Mouse (Mus musculus) E14TG2a.4 (cell line): Measurements from ENCODE around the gene Lpin2.
A peak's percentile ranks its signal among the peaks of the same experiment; 100 is the strongest.

ENCODE experiments used
- H3K27me3 ChIP-seq: 2 replicates; pipeline ENCODE4 v1.6.1; 2014; ENCODE audit warnings: low read length, control low read depth; ENCODE audit not compliant: insufficient read depth
- H3K36me3 ChIP-seq: 2 replicates; pipeline ENCODE4 v1.6.1; 2014; ENCODE audit warnings: low read length, control low read depth; ENCODE audit not compliant: insufficient read depth
- H3K4me1 ChIP-seq: replicated peaks from 2 replicates; pipeline ENCODE4 v1.6.1; 2014; ENCODE audit warnings: low read depth, low read length, control low read depth
- H3K4me3 ChIP-seq: replicated peaks from 2 replicates; pipeline ENCODE4 v1.5.1; 2014; ENCODE audit warnings: mild to moderate bottlenecking, low read length
- H3K9me3 ChIP-seq: 2 replicates; pipeline ENCODE4 v1.6.1; 2014; ENCODE audit warnings: low read length, control low read depth
- CTCF ChIP-seq: conservative IDR thresholded peaks from 2 replicates; pipeline ENCODE4 v1.5.1; 2014; ENCODE audit warnings: low read length
- NANOG ChIP-seq: IDR thresholded peaks from 2 replicates; pipeline ENCODE4 v1.6.1; 2014; ENCODE audit warnings: borderline replicate concordance, low read length, mixed read lengths
- POU5F1 ChIP-seq: IDR thresholded peaks from 2 replicates; pipeline ENCODE4 v1.6.1; 2014; ENCODE audit warnings: low read length, borderline replicate concordance

Lpin2 gene

GRCm38 (mm10) chr17:71253391-71253790 is 71.0 kb downstream of the Lpin2 start:
- TF ChIP-seq CTCF (no peak), NANOG (no peak), POU5F1 (no peak)
- no peaks in the 10 kb centered on the region for H3K27me3 ChIP-seq
- H3K4me3 ChIP-seq, result no peak overlapping the region
- peaks cover 38% of the 10 kb centered on the region for H3K4me1 ChIP-seq
- H3K36me3 ChIP-seq, result no peaks in the 10 kb centered on the region
- no peaks in the 10 kb centered on the region for H3K9me3 ChIP-seq

- Histone ChIP-seq H3K4me1 (peaks cover 38% of the 10 kb centered on the region), H3K4me3 (no peak overlapping the region), H3K36me3 (no peaks in the 10 kb centered on the region), H3K27me3 (no peaks in the 10 kb centered on the region), H3K9me3 (no peaks in the 10 kb centered on the region)
- TF ChIP-seq NANOG (no peak), POU5F1 (no peak), CTCF (no peak)
Observed at GRCm38 (mm10) chr17:71254106-71254505, 71.7 kb downstream of the Lpin2 start.

- TF ChIP-seq CTCF (peak; percentile 37), NANOG (no peak)
- Histone ChIP-seq H3K9me3 (no peaks in the 10 kb centered on the region), H3K4me1 (peaks cover 38% of the 10 kb centered on the region), H3K36me3 (no peaks in the 10 kb centered on the region), H3K27me3 (no peaks in the 10 kb centered on the region), H3K4me3 (no peak overlapping the region)
Observed at GRCm38 (mm10) chr17:71254736-71255135, 72.4 kb downstream of the Lpin2 start.

DNA sequence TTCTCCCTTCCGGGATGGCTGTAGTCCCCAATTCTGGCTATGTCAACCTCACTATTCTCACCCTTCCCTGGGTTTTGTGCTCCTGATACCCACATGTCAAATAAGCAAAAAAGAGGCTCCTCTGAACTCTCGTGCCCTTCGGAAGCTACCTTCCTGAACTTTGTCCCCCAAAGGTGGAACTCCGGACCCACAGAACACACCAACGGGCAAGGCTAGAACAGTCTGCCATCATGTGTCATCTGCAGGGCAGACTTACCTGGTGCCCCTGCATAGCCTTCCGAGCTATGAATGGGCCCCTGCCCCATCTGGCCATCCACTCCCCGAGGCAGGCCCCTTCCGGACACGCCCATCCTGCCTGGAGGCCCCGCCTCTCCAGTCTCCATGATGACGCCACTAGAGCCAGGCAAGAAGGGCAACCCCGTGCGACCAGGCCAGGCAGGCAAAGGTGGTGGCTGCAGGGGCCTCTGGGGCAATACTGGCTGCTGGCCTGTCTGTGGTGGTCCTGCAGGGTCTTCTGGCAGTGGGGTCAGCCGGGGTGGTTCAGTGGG is 73.8 kb downstream of the Lpin2 start:
- H3K27me3 ChIP-seq, result no peaks in the 10 kb centered on the region
- H3K36me3 ChIP-seq, result no peaks in the 10 kb centered on the region
- peaks cover 29% of the 10 kb centered on the region for H3K4me1 ChIP-seq
- no peaks in the 10 kb centered on the region for H3K9me3 ChIP-seq
- H3K4me3 ChIP-seq, result peak overlapping the region; percentile 59
- no peak for TF ChIP-seq NANOG

- no peaks in the 10 kb centered on the region for H3K9me3 ChIP-seq
- peak overlapping the region; percentile 59; the same call in 1 of the 2 replicates for H3K4me3 ChIP-seq
- H3K36me3 ChIP-seq, result no peaks in the 10 kb centered on the region
- H3K4me1 ChIP-seq, result peaks cover 22% of the 10 kb centered on the region
- no peak for TF ChIP-seq POU5F1
- no peak for TF ChIP-seq NANOG
- TF ChIP-seq CTCF, result no peak
- H3K27me3 ChIP-seq, result no peaks in the 10 kb centered on the region
Observed at GRCm38 (mm10) chr17:71256806-71257536, 74.6 kb downstream of the Lpin2 start.

- Histone ChIP-seq H3K4me1 (peaks cover 17% of the 10 kb centered on the region), H3K27me3 (no peaks in the 10 kb centered on the region), H3K4me3 (no peak overlapping the region), H3K9me3 (no peaks in the 10 kb centered on the region), H3K36me3 (no peaks in the 10 kb centered on the region)
- no peak for TF ChIP-seq POU5F1
- no peak for TF ChIP-seq NANOG
- TF ChIP-seq CTCF, result no peak
Observed at GRCm38 (mm10) chr17:71259727-71260126, 77.4 kb downstream of the Lpin2 start.

- Histone ChIP-seq H3K36me3 (no peaks in the 10 kb centered on the region), H3K27me3 (no peaks in the 10 kb centered on the region), H3K9me3 (no peaks in the 10 kb centered on the region), H3K4me1 (peaks cover 15% of the 10 kb centered on the region), H3K4me3 (no peak overlapping the region)
- TF ChIP-seq POU5F1, result no peak
- TF ChIP-seq NANOG, result no peak
- TF ChIP-seq CTCF, result peak; percentile 49
Observed at GRCm38 (mm10) chr17:71260658-71261057, 78.3 kb downstream of the Lpin2 start.

DNA sequence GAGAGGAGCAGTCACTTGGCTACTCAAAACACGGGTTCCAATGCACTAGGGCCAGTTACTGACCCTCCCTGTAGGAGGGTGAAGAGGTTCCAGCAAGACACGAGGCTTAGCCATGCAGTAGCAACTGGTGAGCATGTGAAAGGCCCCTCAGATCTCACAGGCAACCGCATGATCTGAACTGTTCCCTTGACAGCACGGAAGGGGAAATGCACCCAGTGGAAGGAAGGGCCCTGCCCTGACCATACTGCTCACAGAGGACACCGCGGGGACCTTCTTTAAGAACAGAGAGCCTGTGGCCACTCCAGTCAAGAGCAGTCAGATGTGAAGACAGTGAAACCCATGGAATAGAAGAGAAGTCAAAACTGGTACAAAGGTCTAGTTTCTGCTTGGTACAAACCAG is 80.8 kb downstream of the Lpin2 start:
- no peaks in the 10 kb centered on the region; the same call in 1 of the 2 replicates for H3K27me3 ChIP-seq
- H3K4me3 ChIP-seq, result no peak overlapping the region
- no peaks in the 10 kb centered on the region for H3K9me3 ChIP-seq
- H3K36me3 ChIP-seq, result no peaks in the 10 kb centered on the region
- H3K4me1 ChIP-seq, result peaks cover 4% of the 10 kb centered on the region; the same call in 1 of the 2 replicates
- no peak for TF ChIP-seq NANOG
- TF ChIP-seq POU5F1, result no peak
- TF ChIP-seq CTCF, result no peak

GRCm38 (mm10) chr17:71264739-71265138 is 82.4 kb downstream of the Lpin2 start:
- Histone ChIP-seq H3K9me3 (no peaks in the 10 kb centered on the region), H3K4me3 (no peak overlapping the region), H3K36me3 (no peaks in the 10 kb centered on the region), H3K27me3 (no peaks in the 10 kb centered on the region; the same call in 1 of the 2 replicates), H3K4me1 (peaks cover 4% of the 10 kb centered on the region; the same call in 1 of the 2 replicates)
- no peak for TF ChIP-seq NANOG
- TF ChIP-seq CTCF, result no peak
- TF ChIP-seq POU5F1, result no peak
